Mouse (Mus musculus) neural tube, postnatal 0 days (tissue): ENCODE measurements around the gene Olfr131. TPM values are rescaled to one million over a fixed set of nuclear protein-coding genes. Genes with fewer than 3 reads are reported as not detected.

ENCODE experiments used
- polyA plus RNA-seq: library from polyadenylated mRNA; unstranded; fragments of >200 nt; fragmentation: Nextera tagmentation; extraction: Ambion mirVana; gene quantifications from 2 replicates; pipeline ENCODE4 v1.2.1, GENCODE M21; 2015

Gene Olfr131
- polyA plus RNA-seq, result not detected in 2 replicates

GRCm38 (mm10) chr17:38088593-38088992 lies at the start of gene Olfr131:
Gene Olfr131 (minus strand): TSS chr17:38088693.

GRCm38 (mm10) chr17:38134426-38134825 lies 45.9 kb upstream of the Olfr131 start, which contains the start of gene Olfr132:
Gene Olfr132 (minus strand): TSS chr17:38134526.

GRCm38 (mm10) chr17:38063621-38064020 lies 24.9 kb downstream of the Olfr131 start, which contains the start of gene Olfr130:
Gene Olfr130 (plus strand): TSS chr17:38063921.

GRCm38 (mm10) chr17:38059979-38060378 lies 28.5 kb downstream of the Olfr131 start, which contains the start of gene Olfr129:
Gene Olfr129 (minus strand): TSS chr17:38060079.

Other genes with a start within 250 kb of the Olfr131 start
- gene Olfr126, start 241.2 kb downstream of the Olfr131 start, polyA plus RNA-seq, result not detected in 2 replicates
- gene Olfr127, start 188.3 kb downstream of the Olfr131 start, polyA plus RNA-seq, result not detected in 2 replicates
- gene Olfr128, start 168.1 kb downstream of the Olfr131 start, polyA plus RNA-seq, result not detected in 2 replicates
- not detected in 2 replicates for gene Olfr761, start 135.6 kb downstream of the Olfr131 start, polyA plus RNA-seq
- not detected in 2 replicates for gene Olfr129, start 28.6 kb downstream of the Olfr131 start, polyA plus RNA-seq
- not detected in 2 replicates for gene Olfr130, start 24.8 kb downstream of the Olfr131 start, polyA plus RNA-seq
- gene Olfr132, start 45.8 kb upstream of the Olfr131 start, polyA plus RNA-seq, result not detected in 2 replicates
- not detected in 2 replicates for gene Olfr133, start 56.6 kb upstream of the Olfr131 start, polyA plus RNA-seq
- not detected in 2 replicates for gene Olfr134, start 82.7 kb upstream of the Olfr131 start, polyA plus RNA-seq
- not detected in 2 replicates for gene Olfr135, start 115.6 kb upstream of the Olfr131 start, polyA plus RNA-seq
- gene Olfr138, start 172.3 kb upstream of the Olfr131 start, polyA plus RNA-seq, result not detected in 2 replicates
- not detected in 2 replicates for gene Olfr137, start 218.9 kb upstream of the Olfr131 start, polyA plus RNA-seq
- gene Olfr136, start 241.1 kb upstream of the Olfr131 start, polyA plus RNA-seq, result not detected in 2 replicates